Mouse (Mus musculus) spleen, adult 12 weeks (tissue): ENCODE measurements around the gene Krt76.

Source experiments
- DNase-seq: peaks from one replicate; pipeline ENCODE4 v3.0.0; 2022; ENCODE audit warnings: low spot score

The Krt76 gene

GRCm38 (mm10) chr15:101892820-101893219, at the start of gene Krt76:
Gene Krt76 (minus strand): TSS chr15:101892920.
- no peak for DNase-seq

- no peak for DNase-seq
Observed at GRCm38 (mm10) chr15:101941948-101942347, 49.2 kb upstream of the Krt76 start.

GRCm38 (mm10) chr15:101940274-101940829, 47.6 kb upstream of the Krt76 start, which contains the start of gene Krt79:
Gene Krt79 (minus strand): TSS chr15:101940324.
- DNase-seq = no peak

GRCm38 (mm10) chr15:101938600-101939308, 46.0 kb upstream of the Krt76 start:
- no peak for DNase-seq

GRCm38 (mm10) chr15:101933024-101933423, 40.3 kb upstream of the Krt76 start:
- DNase-seq = no peak

GRCm38 (mm10) chr15:101929666-101930065, 36.9 kb upstream of the Krt76 start:
- no peak for DNase-seq

- no peak for DNase-seq
Observed at GRCm38 (mm10) chr15:101929087-101929486, 36.4 kb upstream of the Krt76 start.

GRCm38 (mm10) chr15:101927340-101928080, 34.8 kb upstream of the Krt76 start:
- no peak for DNase-seq

GRCm38 (mm10) chr15:101925041-101925440, 32.3 kb upstream of the Krt76 start:
- no peak for DNase-seq

GRCm38 (mm10) chr15:101924635-101925034, 31.9 kb upstream of the Krt76 start, which contains the start of gene Krt4:
Gene Krt4 (minus strand): TSS chr15:101924735.
- DNase-seq = no peak

- no peak for DNase-seq
Observed at GRCm38 (mm10) chr15:101922296-101922695, 29.6 kb upstream of the Krt76 start.

GRCm38 (mm10) chr15:101916072-101916471, 23.4 kb upstream of the Krt76 start:
- DNase-seq = no peak

GRCm38 (mm10) chr15:101904849-101905248, 12.1 kb upstream of the Krt76 start:
- no peak for DNase-seq

- no peak for DNase-seq
Observed at GRCm38 (mm10) chr15:101902171-101903149, 9.7 kb upstream of the Krt76 start.

GRCm38 (mm10) chr15:101895216-101895615, 2.5 kb upstream of the Krt76 start:
- DNase-seq = no peak

GRCm38 (mm10) chr15:101879776-101880175, 12.9 kb downstream of the Krt76 start:
- no peak for DNase-seq

- DNase-seq = no peak
Observed at GRCm38 (mm10) chr15:101878041-101878440, 14.7 kb downstream of the Krt76 start.

- no peak for DNase-seq
Observed at GRCm38 (mm10) chr15:101874383-101874782, 18.3 kb downstream of the Krt76 start.

GRCm38 (mm10) chr15:101873231-101873630, 19.5 kb downstream of the Krt76 start:
- DNase-seq = no peak

- DNase-seq = no peak
Observed at GRCm38 (mm10) chr15:101869431-101869830, 23.3 kb downstream of the Krt76 start, which contains the start of gene Krt77. Gene Krt77 (minus strand): TSS chr15:101869705.

GRCm38 (mm10) chr15:101866754-101867153, 26.0 kb downstream of the Krt76 start:
- no peak for DNase-seq
